Mouse (Mus musculus) thymus, postnatal 36 days (tissue): ENCODE data around the gene Zfp882.
"Not testable (repeated sequence)": the region's sequence is repeated elsewhere in the genome, so short reads cannot be mapped to it uniquely, and the experiment has no call there.

Experiments used
- DNase-seq, 2 experiments: peaks; one replicate each; pipeline ENCODE4 v3.0.0; 2022; ENCODE audit warnings: mixed read lengths in 2 of 2

Gene Zfp882

DNA sequence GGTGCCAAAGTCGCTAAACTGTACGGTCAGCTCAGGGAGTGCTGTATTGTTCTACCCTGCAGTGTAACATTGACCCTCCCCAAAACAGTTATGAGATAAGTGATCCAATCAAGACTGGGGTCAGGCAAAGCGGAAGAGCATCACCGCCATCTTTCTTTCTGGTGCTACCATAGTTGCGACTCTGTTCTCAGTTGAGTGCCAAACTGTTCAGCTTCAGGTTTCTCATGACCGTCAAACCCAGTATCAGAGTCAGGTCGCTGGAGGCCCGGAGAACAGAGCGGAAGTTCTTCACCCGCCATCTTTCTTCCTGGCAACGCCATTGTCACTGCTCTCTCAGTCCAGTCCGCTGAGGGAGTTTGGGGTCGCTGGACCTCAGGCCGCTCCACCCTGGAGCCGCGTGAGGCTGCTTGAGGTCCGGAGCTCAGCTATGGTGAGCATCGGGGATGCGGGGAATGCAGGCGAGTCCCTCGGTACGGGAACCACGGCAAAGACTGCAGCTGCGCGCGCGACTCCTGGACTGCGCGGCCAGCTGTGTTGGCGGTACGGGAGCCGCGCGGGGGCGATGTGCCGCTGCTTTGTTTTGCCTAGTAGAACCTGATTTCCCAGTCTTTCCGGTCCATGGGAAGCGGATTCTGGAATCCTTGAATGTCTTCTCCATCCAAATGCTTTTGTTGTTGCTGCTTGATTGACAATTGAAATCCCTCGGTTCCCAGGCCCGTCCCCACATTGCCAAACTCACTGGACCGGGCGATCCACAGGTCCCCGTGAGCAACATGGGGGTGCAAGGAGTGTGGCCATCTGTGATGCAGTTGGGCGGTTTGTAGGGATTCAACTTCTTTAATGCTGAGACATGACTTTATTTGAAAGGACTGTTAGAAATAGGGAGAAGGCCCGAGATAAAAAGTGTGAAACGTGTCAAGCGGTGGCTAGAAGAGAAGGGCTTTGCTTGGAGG, at the start of gene Zfp882, which contains the start of gene Zfp617:
Gene Zfp882 (plus strand): TSS at position 300 of the 953 bp plus-strand sequence.
Gene Zfp617 (plus strand): TSS at position 327 of the 953 bp plus-strand sequence.
- peak; percentile 84 to 88 for DNase-seq

DNA sequence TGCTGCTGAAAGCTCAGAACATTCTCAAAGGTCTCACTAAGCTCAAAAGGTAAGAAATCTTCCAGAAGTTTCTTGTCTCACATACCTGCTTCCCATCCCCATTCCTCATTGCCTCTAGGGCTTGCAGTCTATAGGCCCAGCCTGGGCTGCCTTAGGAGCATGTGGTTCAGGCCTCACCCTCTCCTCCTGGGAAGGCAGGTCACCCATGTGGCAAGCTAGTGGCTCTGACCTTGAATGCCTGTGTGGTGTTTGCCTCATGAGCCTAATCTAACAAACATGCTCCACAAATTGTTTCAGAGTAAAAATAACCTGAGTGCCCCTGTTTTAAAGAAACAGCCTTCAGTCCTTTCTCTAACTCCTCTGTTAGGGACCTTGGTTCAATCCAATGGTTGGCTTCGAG, 46.9 kb upstream of the Zfp882 start:
- not testable (repeated sequence) for DNase-seq

DNA sequence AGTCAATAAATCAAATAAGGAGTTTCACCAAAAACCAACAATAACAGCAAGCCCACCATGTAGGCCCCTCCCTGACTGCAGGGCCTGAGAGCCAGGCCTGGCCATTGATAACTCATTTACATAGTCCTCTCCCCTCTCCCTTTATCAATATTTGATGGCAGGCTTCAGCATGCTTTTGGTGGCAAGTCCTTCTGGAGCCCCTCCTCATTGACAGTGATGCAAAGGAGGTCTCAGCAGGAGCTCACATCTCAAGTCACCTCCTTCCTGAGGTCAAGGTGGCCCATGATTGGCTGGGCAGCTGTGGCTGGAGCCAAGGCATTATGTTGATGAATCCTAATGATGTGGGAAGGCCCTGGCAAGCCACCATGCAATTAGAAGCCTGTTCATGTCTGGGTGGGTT, 46.4 kb upstream of the Zfp882 start:
- DNase-seq = not testable (repeated sequence)

DNA sequence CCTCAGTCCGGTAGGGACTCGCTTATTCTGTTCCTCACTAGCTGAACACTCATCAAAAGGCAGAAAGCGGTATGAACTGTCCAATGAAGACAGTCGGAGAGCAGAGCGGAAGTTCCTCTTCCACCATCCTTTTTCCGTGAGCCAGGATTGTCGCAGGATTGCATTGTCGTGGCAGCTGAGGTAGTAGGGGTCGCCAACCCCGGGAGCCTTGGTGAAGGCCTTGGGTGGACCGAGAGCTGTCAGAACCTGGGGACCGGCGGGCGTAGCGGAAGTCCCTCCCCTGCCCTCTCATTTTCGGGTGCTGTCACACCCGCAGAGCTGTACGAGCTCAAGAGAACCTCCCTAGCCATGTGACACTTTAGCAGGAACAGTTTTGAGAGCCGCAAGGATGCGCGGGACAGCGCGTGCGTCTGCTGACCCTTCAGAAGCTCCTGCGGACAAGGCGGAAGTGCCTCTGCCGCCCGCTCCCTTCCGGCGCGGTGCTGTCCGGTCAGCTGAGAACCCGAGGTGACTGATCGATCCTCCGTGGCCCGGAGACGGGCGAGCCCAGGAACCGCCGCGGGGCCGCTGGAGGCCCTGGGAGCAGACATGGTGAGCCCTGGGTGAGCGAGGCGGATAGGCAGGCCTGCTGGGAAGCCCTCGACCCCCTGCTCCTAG, 26.7 kb upstream of the Zfp882 start, which contains the start of gene Zfp709:
Gene Zfp709 (plus strand): TSS at position 402 of the 657 bp plus-strand sequence.
- DNase-seq = peak; percentile 54 to 61

DNA sequence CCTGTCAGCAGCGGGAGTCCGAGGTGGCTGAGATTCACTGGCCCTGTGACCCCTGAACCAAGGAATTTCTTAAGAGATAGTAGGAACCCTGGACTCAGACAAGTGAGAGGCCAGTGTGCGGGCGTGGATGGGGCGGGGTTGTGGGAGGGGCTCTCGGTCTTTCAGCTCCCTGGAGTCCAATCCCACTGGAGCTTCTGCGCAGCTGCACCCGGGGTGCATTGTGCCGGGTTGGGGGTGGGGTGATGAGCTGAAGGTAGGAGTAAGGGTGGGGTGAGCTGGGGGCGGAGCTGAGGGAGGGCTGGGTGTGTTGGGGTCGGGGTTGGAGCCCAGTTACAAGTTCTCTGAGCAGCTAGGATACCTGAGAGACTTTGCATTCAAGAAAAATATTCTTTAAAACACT, 7.7 kb upstream of the Zfp882 start:
- DNase-seq = not testable (repeated sequence)

DNA sequence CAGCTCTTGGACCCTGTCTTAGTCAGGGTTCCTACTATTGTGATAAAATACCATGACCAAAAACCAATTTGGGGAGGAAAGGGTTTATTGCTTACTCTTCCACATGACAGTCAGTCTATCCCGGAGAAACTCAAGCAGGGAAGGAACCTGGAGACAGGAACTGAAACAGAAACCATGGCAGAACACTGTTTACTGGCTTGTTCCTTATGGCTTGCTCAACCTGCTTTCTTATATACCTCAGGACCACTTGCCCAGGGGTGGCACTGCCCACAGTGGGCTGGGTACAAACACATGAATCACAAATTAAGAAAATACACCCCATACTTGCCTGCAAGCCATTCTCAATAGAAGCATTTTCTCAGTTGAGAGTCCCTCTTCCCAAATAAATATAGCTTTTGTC, 5.3 kb upstream of the Zfp882 start:
- DNase-seq = not testable (repeated sequence)

DNA sequence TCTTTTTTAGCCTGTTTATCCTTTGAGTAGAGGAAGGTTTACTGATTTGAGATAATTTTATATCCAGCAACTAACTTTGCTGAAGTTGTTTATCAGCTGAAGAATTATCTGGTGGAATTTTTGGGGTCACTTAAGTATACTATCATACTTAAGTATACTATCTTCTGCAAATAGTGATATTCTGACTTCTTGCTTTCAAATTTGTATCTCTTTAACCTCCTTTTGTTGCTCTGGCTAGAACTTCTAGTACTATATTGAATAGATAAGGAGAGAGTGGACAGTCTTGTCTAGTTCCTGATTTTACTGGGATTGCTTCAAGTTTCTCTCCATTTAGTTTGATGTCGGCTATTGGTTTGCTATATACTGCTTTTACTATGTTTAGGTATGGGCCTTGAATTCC, 1.6 kb upstream of the Zfp882 start:
- no peak for DNase-seq

DNA sequence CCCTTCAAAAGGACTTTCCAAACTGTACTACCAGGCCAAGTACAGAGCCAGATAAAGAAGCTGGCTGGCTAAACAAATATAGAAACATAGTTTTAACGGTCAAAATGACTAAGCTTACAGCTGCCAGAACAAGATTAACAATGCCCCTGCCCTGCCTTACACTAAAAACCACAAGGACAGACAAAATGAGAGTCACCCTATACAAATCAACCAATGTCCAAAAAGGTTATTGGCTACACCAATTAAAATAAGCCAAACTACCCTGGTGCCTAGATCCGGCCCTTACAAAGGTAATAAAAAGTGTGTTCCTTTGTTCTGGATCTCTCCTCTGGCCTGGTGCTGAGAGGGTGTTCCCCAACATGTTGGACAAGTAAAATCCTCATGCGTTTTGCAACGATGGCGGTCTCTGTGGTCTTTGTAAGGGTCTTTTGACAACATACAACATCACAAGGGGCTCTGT, 580 bp upstream of the Zfp882 start:
- DNase-seq = no peak

DNA sequence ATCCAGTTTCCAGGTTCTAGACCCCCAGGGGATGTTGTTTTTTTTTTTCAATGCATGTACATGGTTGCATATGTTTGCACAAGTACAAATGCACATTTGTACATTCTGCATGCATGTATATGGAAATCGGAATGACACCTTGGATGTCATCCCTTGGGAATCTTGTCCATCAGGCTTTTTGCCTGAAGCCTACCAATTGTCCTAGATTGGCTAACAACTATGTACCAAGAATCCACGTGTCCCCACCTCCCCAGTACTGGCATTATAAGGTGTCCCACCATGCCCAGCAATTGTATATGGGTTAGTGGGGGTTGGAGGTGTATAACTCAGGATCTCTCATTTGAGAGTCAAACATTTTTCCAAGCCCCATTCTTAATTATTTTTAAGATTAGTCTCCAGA, 3.9 kb downstream of the Zfp882 start:
- no peak for DNase-seq

DNA sequence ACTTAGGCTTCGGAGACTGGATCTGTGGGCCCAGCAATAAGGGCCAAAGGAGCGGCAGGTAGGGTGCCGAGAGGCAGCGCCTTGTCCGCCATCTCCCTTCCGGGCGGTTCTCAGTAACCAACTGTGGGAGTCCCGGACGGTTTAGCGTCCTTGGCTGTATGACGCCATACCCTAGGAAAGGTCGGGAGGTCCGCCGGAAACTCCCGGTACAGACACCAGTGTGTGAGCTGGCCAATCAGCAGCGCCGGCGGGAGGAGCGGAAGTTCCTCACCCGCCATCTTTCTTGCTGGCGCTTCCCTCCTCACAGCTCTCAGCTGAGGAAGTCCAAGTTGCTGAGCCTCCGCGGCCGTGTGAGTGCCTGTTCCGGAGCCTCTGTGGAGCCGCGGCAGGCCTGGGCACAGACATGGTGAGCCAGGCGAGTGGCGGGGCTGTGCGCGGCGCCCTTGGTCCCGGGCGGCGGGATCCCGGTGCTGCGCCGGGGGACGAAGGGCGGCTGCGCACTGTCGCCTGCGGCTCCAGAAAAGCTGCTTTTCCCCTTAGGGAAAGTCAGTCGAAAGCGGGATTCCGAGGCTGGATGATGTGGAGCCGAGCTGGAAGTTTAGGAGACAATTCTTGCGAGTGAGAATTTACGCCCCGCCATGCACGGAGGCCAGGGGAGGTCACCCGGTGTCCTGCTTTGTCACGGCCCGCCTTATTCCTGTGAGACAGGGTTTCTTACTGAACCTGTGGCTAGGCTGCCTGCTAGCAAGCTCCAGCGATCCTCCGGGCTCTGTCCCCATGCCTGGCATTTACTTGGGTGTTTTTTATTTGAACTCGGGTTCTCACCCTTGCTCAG, 14.4 kb downstream of the Zfp882 start:
- peak; percentile 91 to 96 for DNase-seq

DNA sequence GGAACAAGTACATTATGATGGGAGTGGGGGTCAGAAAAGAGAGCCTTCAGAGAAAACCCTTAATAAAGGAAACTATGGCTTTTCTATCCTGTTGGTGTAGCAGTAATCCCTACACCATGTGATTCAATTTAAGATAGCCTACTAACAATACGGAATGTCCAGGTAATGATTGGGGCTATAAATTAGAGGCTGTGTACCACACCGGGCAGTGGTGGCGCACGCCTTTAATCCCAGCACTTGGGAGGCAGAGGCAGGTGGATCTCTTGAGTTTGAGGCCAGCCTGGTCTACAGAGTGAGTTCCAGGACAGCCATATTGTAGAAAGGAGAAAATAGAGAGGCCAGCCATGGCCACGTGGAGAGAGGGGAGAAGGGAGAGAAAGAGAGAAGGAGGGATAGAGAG, 17.4 kb downstream of the Zfp882 start:
- no peak for DNase-seq

DNA sequence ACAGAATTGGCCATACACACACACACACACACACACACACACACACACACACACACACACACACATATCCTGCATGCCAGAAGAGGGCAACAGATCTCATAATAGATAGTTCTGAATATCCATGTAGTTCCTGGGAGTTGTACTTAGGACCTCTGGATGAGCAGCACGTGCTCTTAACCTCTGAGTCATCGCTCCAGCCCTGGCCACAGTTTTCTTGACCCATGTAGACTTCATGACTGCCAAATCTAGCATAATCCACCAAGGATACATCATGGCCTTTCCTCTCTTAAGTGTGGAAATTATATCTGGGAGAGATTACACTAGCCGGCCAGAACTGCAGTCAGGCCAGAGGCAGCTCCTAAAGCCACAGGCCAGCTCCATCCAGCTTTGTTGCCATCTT, 18.1 kb downstream of the Zfp882 start:
- no peak for DNase-seq

DNA sequence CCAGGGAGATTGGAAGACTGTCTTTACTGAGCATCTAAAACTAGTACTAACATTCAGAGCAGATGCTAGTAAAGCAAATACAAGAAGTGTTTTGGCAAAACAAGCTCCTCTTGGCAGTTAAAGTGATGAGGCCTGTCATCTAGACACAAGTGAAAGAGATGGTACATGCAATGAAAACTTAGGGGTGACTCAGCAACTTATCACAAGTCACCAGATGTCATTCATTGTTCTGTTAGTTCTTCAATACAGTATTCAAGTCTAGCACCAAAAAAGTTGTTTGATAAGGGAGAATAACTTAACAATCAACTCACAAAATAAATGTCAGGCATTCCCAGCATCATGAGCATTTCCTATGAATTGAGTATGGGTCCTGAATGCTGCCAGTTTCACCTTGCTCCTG, 19.4 kb downstream of the Zfp882 start:
- no peak for DNase-seq

DNA sequence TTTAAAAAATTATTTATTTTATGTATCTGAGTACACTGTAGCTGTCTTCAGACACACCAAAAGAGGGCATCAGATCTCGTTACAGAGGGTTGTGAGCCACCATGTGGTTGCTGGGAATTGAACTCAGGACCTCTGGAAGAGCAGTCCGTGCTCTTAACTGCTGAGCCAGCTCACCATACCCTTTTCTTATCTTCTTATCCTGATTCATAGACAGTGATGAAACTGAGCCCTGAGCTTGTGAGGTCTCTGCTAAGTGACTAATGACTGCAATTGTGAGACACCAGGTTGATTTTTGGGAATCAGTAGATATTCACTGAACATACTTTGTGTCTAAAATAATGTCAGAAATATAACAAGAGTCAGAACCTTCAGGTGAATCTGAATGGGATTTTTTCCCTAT, 29.6 kb downstream of the Zfp882 start:
- not testable (repeated sequence) for DNase-seq

DNA sequence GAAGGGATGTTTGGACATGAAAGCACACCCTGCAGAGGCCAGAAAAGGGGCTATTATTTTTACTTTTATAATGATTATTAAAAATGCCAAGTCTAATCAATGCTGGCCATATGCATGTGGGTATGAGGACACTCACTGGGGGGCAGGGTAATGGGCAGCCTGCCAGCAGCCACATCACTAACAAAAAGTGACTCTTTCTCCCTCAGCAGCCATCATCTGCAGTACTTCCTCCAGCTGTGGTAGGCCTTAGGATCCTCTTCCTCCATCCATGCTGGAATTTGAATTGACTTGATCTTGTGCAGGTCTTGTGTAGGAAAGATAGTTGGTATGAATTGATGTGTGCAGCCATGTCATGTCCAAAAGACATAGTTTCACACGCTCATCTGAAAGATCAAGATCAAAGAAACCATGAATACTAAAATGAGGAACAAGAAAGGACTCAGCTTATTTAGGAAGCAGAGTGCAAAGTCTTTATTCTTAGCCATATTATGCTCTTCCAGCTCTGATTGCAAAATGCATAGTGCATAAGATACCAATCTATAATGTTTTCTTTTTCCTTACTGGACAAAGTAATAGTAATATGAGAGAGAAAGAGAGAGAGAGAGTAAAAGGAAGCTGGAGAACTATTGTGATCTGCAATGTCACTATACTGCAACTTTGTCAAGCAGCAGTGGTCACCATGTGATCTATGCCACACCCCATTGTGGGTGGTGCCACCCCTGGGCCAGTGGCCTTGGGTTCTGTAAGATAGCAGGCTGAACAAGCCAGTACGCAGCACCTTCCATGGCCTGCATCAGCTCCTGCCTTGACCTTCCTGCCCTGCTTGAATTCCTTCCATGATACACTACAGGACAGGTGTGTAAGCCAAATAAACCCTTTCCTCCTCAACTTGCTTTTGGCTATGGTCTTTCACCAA, 32.1 kb downstream of the Zfp882 start:
- DNase-seq = no peak

DNA sequence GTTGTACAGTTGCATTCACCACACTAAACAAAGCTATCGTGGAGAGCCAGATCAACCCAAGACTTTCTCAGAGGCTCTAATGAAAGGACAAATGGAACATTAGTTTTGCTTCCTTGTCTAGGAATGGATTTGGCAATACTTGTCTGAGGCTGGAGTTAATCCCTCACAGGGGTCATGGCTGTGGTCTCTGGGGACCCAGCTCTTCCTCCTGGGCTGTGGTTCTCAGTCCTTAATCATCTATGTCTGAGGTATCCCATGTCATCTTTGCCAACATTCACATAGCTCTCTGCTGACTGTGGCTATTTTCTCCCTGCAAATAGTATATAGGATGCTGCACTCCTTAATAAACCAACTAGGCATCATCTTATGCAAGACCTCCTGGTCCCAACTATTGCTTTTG, 33.4 kb downstream of the Zfp882 start:
- no peak for DNase-seq

DNA sequence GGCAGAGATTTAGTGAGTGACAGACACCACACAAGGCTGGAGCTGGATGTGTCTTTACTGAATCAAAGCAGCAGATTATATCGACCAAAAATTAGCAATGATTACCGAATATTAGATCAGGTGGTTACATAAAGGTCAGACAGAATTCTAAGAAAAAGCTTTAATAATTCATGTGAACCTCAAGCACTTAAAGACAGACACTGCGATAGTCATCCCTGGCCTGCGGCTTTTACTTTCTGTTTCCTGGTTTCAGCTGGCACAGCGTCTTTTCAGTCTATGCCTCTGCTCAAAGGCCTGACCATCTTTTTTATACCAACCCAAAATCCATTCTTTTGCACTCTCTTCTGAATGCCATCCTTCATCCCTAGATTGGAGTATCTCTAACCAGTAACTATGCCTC, 40.2 kb downstream of the Zfp882 start:
- no peak for DNase-seq

DNA sequence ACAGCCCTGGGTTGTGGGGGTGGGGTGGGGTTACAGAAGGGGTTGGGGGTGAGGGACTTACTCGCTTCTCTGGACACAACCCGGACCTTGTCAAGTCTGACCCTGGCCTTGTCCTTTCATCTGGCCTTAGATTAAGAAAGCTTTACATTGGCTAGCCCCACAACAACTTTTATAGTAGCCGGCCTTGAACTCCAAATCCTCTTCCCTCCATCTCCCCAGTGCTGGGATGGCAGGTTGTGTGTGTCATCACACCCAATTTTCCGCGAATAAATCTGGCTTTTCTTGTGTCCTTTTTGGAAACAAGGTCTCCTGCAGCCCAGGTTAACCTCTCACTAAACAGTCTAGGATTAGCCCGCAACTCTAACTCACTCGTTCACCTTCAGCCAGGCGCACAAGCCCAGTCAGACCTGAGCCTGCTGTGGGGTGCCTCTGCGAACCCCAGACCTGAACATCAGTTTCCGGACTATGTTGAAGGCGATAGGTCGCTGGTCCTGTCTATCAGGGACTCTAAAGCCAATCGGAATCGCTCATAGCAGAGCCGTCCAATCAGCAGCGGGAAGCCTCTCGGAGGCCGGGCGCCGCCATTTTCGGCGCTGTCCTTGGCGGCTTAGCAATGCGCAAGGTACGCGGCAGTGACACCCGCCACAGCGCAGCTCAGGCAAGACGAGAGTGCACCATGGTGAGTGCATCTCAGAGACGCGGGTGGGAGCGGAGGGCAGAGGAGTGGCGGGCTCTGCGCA, 42.2 kb downstream of the Zfp882 start, which contains the start of gene Zfp961:
Gene Zfp961 (plus strand): TSS at position 557 of the 740 bp plus-strand sequence.
- peak; percentile 98 for DNase-seq

DNA sequence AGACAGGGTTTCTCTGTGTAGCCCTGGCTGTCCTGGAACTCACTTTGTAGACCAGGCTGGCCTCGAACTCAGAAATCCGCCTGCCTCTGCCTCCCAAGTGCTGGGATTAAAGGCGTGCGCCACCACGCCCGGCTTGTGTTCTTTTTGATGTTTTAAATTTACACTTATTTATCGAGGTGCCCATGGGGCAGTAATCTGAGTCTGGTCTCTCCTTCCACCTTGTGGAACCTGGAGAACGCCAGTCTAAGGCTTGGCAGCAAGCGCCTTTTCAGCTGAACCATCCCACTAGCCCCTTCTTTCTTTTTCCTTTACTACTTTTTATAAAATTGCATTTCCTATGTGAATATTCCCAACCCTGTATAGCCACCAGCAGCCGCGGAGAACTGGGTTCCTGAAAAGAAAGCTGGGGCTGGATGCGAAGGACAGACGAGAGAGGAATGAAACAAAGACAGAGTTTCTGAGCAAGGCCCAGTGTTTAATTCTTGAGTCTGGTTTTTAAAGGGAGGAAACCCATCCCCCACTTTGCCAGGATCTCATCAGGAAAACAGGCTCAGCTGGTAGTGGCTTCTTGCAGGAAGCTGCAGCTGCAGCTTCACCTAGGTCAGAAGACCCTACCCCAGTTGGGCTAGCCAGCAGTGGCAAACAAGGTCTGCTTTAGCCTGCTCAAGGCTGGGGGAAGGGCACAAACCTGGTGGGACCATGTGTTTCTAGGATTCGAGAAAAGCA, 43.2 kb downstream of the Zfp882 start:
- peak; percentile 18 to 19 for DNase-seq

DNA sequence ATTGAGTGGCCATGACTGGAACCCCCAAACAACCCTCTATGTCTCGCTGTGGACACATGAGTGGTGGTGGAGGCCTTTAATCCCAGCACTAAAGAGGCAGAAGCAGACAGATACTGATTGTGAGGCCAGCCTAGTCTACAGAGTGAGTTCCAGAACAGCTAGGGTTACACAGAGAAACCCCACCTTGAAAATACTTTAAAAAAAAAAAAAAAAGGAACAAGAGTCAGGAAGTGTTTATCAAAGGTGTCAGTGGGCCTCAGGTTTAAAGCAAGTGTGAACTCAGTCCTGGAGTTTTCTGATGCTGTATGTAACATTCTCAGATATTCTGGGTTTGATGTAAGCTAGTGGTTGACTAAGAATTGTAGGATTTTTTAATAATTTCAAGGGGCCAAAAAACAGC, 44.1 kb downstream of the Zfp882 start:
- DNase-seq = no peak
